Mouse (Mus musculus) C2C12 (cell line): Measurements from ENCODE around the gene Rabgef1.

Source experiments
- CTCF ChIP-seq: IDR thresholded peaks from one replicate; pipeline ENCODE4 v1.5.1; 2011; ENCODE audit not compliant: control insufficient read depth, insufficient read depth, insufficient read length
- MAX ChIP-seq: IDR thresholded peaks from one replicate; pipeline ENCODE4 v1.6.1; 2011; ENCODE audit warnings: mild to moderate bottlenecking, control low read depth
- MYOD1 ChIP-seq: IDR thresholded peaks from one replicate; pipeline ENCODE4 v1.6.1; 2011; ENCODE audit warnings: low read depth; ENCODE audit not compliant: control insufficient read depth, insufficient read length
- MYOG ChIP-seq: IDR thresholded peaks from one replicate; pipeline ENCODE4 v1.6.1; 2011; ENCODE audit not compliant: control insufficient read depth, insufficient read length; ENCODE audit errors: extremely low read depth

- TF ChIP-seq CTCF (no peak), MYOD1 (no peak), MAX (no peak), MYOG (no peak)
Observed at GRCm38 (mm10) chr5:130218336-130218735, 46.7 kb downstream of the Rabgef1 start.
